Mouse (Mus musculus): ENCODE measurements around the gene Eif4e3. TPM values are rescaled to one million over a fixed set of nuclear protein-coding genes. Genes with fewer than 3 reads are reported as not detected.

Gene Eif4e3
- polyA plus RNA-seq (2021; fragmentation: Nextera tagmentation), result 6.3 and 9.2 TPM in 2 replicates
- long read RNA-seq, experiment 1, transcript Eif4e3-201 (7 exons, 2,515 nt), result major isoform, 6 of 19 reads
- long read RNA-seq, experiment 1, partial matches to known transcripts, result 4 of 19 reads
- long read RNA-seq, experiment 1, other reads (novel, unspliced or antisense), result 9 of 19 reads
- long read RNA-seq, experiment 2, transcript Eif4e3-201 (7 exons, 2,515 nt), result major isoform, 8 of 14 reads
- long read RNA-seq, experiment 2, partial matches to known transcripts, result 0 of 14 reads
- long read RNA-seq, experiment 2, other reads (novel, unspliced or antisense), result 6 of 14 reads

DNA sequence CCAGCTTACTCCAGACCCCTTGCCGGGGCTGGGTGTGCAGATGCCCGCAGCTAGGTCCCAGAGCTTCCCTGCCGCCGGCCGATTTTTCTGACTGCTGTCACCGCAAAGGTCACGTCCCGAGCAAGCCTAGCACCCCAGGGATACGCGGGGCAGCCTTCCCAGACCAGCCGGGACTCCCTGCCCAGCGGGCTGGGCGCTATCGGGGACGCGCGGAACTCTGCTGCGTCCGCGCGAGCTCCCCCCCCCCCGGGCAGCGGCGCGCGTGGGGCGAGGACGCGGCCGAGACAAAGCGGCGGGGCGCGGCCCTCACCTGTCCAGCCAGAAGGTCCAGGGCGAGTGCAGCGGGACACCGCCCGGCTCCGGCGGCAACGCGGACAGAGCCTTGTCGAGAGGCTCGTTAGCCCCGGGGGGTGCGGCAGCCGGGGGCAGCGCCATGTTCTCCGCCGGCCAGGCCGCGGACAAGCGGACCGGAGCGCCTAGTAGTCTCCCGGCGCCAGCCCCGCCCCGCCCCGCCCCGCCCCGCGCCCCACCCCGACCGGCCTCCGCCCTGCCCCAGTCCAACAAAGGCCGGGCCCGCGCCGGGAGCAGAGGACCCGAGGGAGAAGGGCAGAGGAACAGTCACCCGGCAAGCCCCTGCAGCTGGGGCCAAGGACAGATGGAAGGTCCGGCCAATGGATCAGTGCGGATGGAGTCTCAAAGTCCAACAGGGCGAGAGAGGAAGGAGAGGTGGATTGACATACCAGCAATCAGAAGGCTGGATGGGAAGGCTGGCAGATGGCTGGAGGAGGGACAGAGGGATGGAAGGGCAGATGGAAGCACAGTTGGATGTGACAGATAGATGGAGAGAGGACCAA lies at the start of gene Eif4e3, which contains the start of gene Gm20696:
Gene Eif4e3 (minus strand): TSS at position 454 of the 854 bp plus-strand sequence.
Gene Gm20696 (minus strand): TSS at position 480 of the 854 bp plus-strand sequence.

DNA sequence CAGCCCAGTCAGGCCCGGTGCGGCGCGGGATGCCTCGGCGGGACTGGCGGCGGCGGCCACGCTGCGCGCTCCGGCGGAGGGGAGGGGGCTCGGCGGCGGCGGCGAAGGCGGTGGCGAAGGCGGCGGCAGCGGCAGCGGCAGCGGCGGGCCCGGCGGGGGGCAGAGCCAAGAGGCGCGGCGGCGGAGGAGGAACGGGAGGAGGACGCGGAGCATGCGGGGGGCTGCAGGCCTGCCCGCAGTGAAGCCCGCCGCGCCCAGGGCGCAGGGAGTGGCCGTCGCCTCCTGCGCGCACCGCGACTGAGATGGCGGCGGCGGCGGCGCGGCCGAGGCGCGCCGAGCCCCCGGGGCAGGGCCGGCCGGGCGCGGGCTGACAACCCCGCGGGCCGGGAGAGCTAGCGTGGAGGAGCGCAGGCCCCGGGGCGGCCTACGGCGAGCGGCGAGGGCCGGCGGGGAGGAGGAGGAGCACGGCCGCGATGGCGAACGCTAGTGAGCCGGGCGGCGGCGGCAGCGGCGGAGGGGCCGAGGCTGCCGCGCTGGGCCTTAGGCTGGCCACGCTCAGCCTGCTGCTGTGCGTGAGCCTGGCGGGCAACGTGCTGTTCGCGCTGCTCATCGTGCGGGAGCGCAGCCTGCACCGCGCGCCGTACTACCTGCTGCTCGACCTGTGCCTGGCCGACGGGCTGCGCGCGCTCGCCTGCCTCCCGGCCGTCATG lies 25.8 kb upstream of the Eif4e3 start, which contains the start of gene Gpr27:
Gene Gpr27 (plus strand): TSS at position 474 of the 710 bp plus-strand sequence.

Other genes starting within 250 kb of the Eif4e3 start
- 34.8 and 61.0 TPM in 2 replicates for gene Foxp1, start 144.1 kb downstream of the Eif4e3 start, polyA plus RNA-seq (2021; fragmentation: Nextera tagmentation)
- 0.49 and 1.0 TPM in 2 replicates for gene Gm20696, start within 50 bp of the Eif4e3 start, polyA plus RNA-seq (2021; fragmentation: Nextera tagmentation)
- 8.2 and 15.1 TPM in 2 replicates for gene Gpr27, start 25.9 kb upstream of the Eif4e3 start, polyA plus RNA-seq (2021; fragmentation: Nextera tagmentation)
- 0.23 and 0.34 TPM in 2 replicates for gene Prok2, start 59.6 kb upstream of the Eif4e3 start, polyA plus RNA-seq (2021; fragmentation: Nextera tagmentation)